28 mouse cellular contexts compared by ENCODE assay signal in genomic region chr2:148060705-148061104, GRCm38 (mm10). TPM values are rescaled to one million over a fixed set of nuclear protein-coding genes. Genes with fewer than 3 reads are reported as not detected.
DNase-seq lines count a peak whose midpoint lies in the region; ATAC-seq lines count a peak whose summit lies in the region.
"Had no signal": no experiment of that assay in that cellular context is flagged by ENCODE, and none has a peak within 500 bp of the region (broad histone marks: within the 10 kb centered on the region; RNA-seq: fewer than 3 reads in every experiment).

No protein-coding gene starts in this region.

- H3K9ac ChIP-seq in forebrain, embryonic 14.5 days (ENCODE audit: low read length), result no peak overlapping the region
- no peak overlapping the region for H3K9ac ChIP-seq in forebrain, embryonic 12.5 days
- H3K9ac ChIP-seq in neural tube, embryonic 14.5 days (replicated peaks; ENCODE audit: low read depth, low read length), result no peak overlapping the region
- H3K9ac ChIP-seq in midbrain, embryonic 13.5 days (replicated peaks), result no peak overlapping the region
- H3K9ac ChIP-seq in midbrain, embryonic 16.5 days (ENCODE audit: low read depth, low read length), result no peak overlapping the region
- H3K9ac ChIP-seq: embryonic facial prominence, embryonic 13.5 days; heart, embryonic 13.5 days; hindbrain, embryonic 14.5 days had no signal

- no peak overlapping the region for H3K4me2 ChIP-seq in forebrain, embryonic 14.5 days (ENCODE audit: low read length)
- H3K4me2 ChIP-seq in forebrain, embryonic 12.5 days, result no peak overlapping the region
- H3K4me2 ChIP-seq in neural tube, embryonic 14.5 days (ENCODE audit: low read depth, low read length), result no peak overlapping the region
- H3K4me2 ChIP-seq in midbrain, embryonic 13.5 days (replicated peaks), result no peak overlapping the region
- H3K4me2 ChIP-seq in midbrain, embryonic 16.5 days (ENCODE audit: low read length), result no peak overlapping the region
- H3K4me2 ChIP-seq: embryonic facial prominence, embryonic 13.5 days; heart, embryonic 13.5 days; hindbrain, embryonic 14.5 days had no signal

- 0 out of 2 replicates have a peak, but pooled peaks have one; percentile 29 for ATAC-seq in forebrain, embryonic 14.5 days
- no peak for ATAC-seq in forebrain, embryonic 12.5 days (ENCODE audit: low FRiP score)
- peak; percentile 56; the same call in 1 of the 2 replicates for ATAC-seq in neural tube, embryonic 14.5 days (ENCODE audit: low read depth)
- ATAC-seq in midbrain, embryonic 13.5 days, result peak; percentile 84
- ATAC-seq in midbrain, embryonic 16.5 days, result peak; percentile 75
- ATAC-seq: CD4-positive, CD25-positive, alpha-beta regulatory T cell, adult 4 months; forebrain, embryonic 16.5 days; hindbrain, postnatal 0 days; inflammation-experienced regulatory T-cells, adult 6 months had no signal

- H3K4me1 ChIP-seq in forebrain, embryonic 14.5 days (ENCODE audit: control insufficient read depth, insufficient read depth, low read length), result no peaks in the 10 kb centered on the region
- peaks cover 9% of the 10 kb centered on the region for H3K4me1 ChIP-seq in forebrain, embryonic 12.5 days
- no peaks in the 10 kb centered on the region for H3K4me1 ChIP-seq in neural tube, embryonic 14.5 days (ENCODE audit: control insufficient read depth, insufficient read depth, low read length)
- peaks cover 8% of the 10 kb centered on the region for H3K4me1 ChIP-seq in midbrain, embryonic 13.5 days (replicated peaks)
- H3K4me1 ChIP-seq in midbrain, embryonic 16.5 days (ENCODE audit: control insufficient read depth, insufficient read depth, low read length), result no peaks in the 10 kb centered on the region
- H3K4me1 ChIP-seq: embryonic facial prominence, embryonic 10.5 days; embryonic facial prominence, embryonic 13.5 days; heart, embryonic 10.5 days; heart, embryonic 13.5 days had no signal

- no peak for DNase-seq in forebrain, embryonic 14.5 days (ENCODE audit: low spot score)
- DNase-seq in neural tube, embryonic 10.5 days (ENCODE audit: extremely low spot score, low spot score), result no peak
- no peak for DNase-seq in cerebellum, adult 9-11 months
- DNase-seq in urinary bladder, postnatal 25 days (ENCODE audit: low spot score), result no peak
- DNase-seq: adrenal gland, postnatal 14 days; cerebellum, adult 11-12 months; cerebellum, adult 8-10 months; cerebellum, postnatal 14 days; embryo, embryonic 11 days; gastrocnemius, postnatal 10 days; gastrocnemius, postnatal 36 days; heart, adult 2 months; heart, postnatal 14 days; heart, postnatal 4 days had no signal

- no peak overlapping the region for H3K27ac ChIP-seq in forebrain, embryonic 14.5 days (ENCODE audit: low read depth, low read length)
- no peak overlapping the region for H3K27ac ChIP-seq in forebrain, embryonic 12.5 days
- no peak overlapping the region for H3K27ac ChIP-seq in neural tube, embryonic 14.5 days (ENCODE audit: low read depth, low read length)
- no peak overlapping the region for H3K27ac ChIP-seq in midbrain, embryonic 13.5 days
- H3K27ac ChIP-seq in midbrain, embryonic 16.5 days (ENCODE audit: low read length), result no peak overlapping the region
- H3K27ac ChIP-seq: embryonic facial prominence, embryonic 10.5 days; embryonic facial prominence, embryonic 13.5 days; heart, adult 2 months; heart, embryonic 10.5 days; heart, embryonic 13.5 days; hindbrain, embryonic 14.5 days; hindbrain, postnatal 0 days had no signal

- no peaks in the 10 kb centered on the region for H3K27me3 ChIP-seq in forebrain, embryonic 14.5 days (replicated peaks; ENCODE audit: control insufficient read depth, insufficient read depth, low read length)
- H3K27me3 ChIP-seq in forebrain, embryonic 12.5 days, result peaks cover 15% of the 10 kb centered on the region; the same call in 1 of the 2 replicates
- peaks cover 4% of the 10 kb centered on the region for H3K27me3 ChIP-seq in neural tube, embryonic 14.5 days (ENCODE audit: control insufficient read depth, insufficient read depth, low read length)
- H3K27me3 ChIP-seq in midbrain, embryonic 13.5 days, result peaks cover 35% of the 10 kb centered on the region
- H3K27me3 ChIP-seq in midbrain, embryonic 16.5 days (ENCODE audit: control insufficient read depth, insufficient read depth, low read depth, low read length), result peaks cover 3% of the 10 kb centered on the region; the same call in 1 of the 2 replicates

- 26% methylated on average over 6 of the region's 6 CpGs for WGBS in forebrain, embryonic 14.5 days
- WGBS in forebrain, embryonic 12.5 days, result 27% methylated on average over 6 of the region's 6 CpGs
- 44% methylated on average over 6 of the region's 6 CpGs for WGBS in neural tube, embryonic 14.5 days
- WGBS in midbrain, embryonic 13.5 days, result 22% methylated on average over 6 of the region's 6 CpGs
- WGBS in midbrain, embryonic 16.5 days, result 24% methylated on average over 6 of the region's 6 CpGs

- no peak overlapping the region for H3K4me3 ChIP-seq in forebrain, embryonic 14.5 days (ENCODE audit: low read depth, low read length)
- H3K4me3 ChIP-seq in forebrain, embryonic 12.5 days (replicated peaks), result no peak overlapping the region
- H3K4me3 ChIP-seq in neural tube, embryonic 14.5 days (ENCODE audit: low read depth, low read length), result no peak overlapping the region
- no peak overlapping the region for H3K4me3 ChIP-seq in midbrain, embryonic 13.5 days (replicated peaks)
- no peak overlapping the region for H3K4me3 ChIP-seq in midbrain, embryonic 16.5 days (ENCODE audit: low read depth, low read length)
- H3K4me3 ChIP-seq: embryonic facial prominence, embryonic 10.5 days; embryonic facial prominence, embryonic 13.5 days; erythroblast, embryonic 14.5 days; heart, adult 2 months; heart, embryonic 10.5 days; heart, embryonic 13.5 days had no signal

- no peaks in the 10 kb centered on the region for H3K9me3 ChIP-seq in forebrain, embryonic 14.5 days (replicated peaks; ENCODE audit: control insufficient read depth, low read length)
- no peaks in the 10 kb centered on the region for H3K9me3 ChIP-seq in forebrain, embryonic 12.5 days
- H3K9me3 ChIP-seq in neural tube, embryonic 14.5 days (ENCODE audit: control insufficient read depth, low read length), result no peaks in the 10 kb centered on the region
- H3K9me3 ChIP-seq in midbrain, embryonic 13.5 days, result no peaks in the 10 kb centered on the region
- no peaks in the 10 kb centered on the region for H3K9me3 ChIP-seq in midbrain, embryonic 16.5 days (replicated peaks; ENCODE audit: control insufficient read depth, low read length, poor library complexity, severe bottlenecking)
- H3K9me3 ChIP-seq: embryonic facial prominence, embryonic 10.5 days; embryonic facial prominence, embryonic 13.5 days; heart, embryonic 10.5 days; heart, embryonic 13.5 days had no signal

- no peaks in the 10 kb centered on the region for H3K36me3 ChIP-seq in forebrain, embryonic 14.5 days (ENCODE audit: control insufficient read depth, insufficient read depth, low read length)
- no peaks in the 10 kb centered on the region for H3K36me3 ChIP-seq in forebrain, embryonic 12.5 days (replicated peaks)
- H3K36me3 ChIP-seq in neural tube, embryonic 14.5 days (ENCODE audit: control insufficient read depth, insufficient read depth, low read length), result no peaks in the 10 kb centered on the region
- H3K36me3 ChIP-seq in midbrain, embryonic 13.5 days, result no peaks in the 10 kb centered on the region
- no peaks in the 10 kb centered on the region for H3K36me3 ChIP-seq in midbrain, embryonic 16.5 days (ENCODE audit: control insufficient read depth, insufficient read depth, low read length)
- H3K36me3 ChIP-seq: embryonic facial prominence, embryonic 10.5 days; embryonic facial prominence, embryonic 13.5 days; heart, embryonic 10.5 days; heart, embryonic 13.5 days had no signal

RNA-seq across cellular contexts. Expression of gene Foxa2, which starts 13.9 kb away (rescaled TPM):
- polyA plus RNA-seq in forebrain, embryonic 14.5 days (2014; fragmentation: Nextera tagmentation; extraction: Ambion mirVana), result 0.13 and 0.38 TPM in 2 replicates
- 0.28 and 0.66 TPM in 2 replicates for polyA plus RNA-seq in forebrain, embryonic 12.5 days (2016; fragmentation: Nextera tagmentation; extraction: Ambion mirVana)
- 2.2 and 2.4 TPM in 2 replicates for polyA plus RNA-seq in neural tube, embryonic 14.5 days (2014; fragmentation: Nextera tagmentation; extraction: Ambion mirVana)
- polyA plus RNA-seq in midbrain, embryonic 13.5 days (2015; fragmentation: Nextera tagmentation; extraction: Ambion mirVana), result 4.0 and 9.2 TPM in 2 replicates
- 1.9 and 4.1 TPM in 2 replicates for polyA plus RNA-seq in midbrain, embryonic 16.5 days (2015; fragmentation: Nextera tagmentation; extraction: Ambion mirVana)
- polyA plus RNA-seq: CD4-positive, CD25-positive, alpha-beta regulatory T cell, adult 4 months; erythroblast, embryonic 14.5 days; forebrain, embryonic 16.5 days; inflammation-experienced regulatory T-cells, adult 6 months had no signal
